Mouse (Mus musculus) liver, postnatal 0 days (tissue): Measurements from ENCODE around the gene Hmgb4. TPM values are rescaled to one million over a fixed set of nuclear protein-coding genes. Genes with fewer than 3 reads are reported as not detected.

Source experiments
- ATAC-seq: fragments of 200-750 bp; cut with Nextera tagmentation; 2 replicates; pipeline ENCODE4 v1.8.0; 2017; ENCODE audit warnings: mild to moderate bottlenecking, moderate library complexity
- DNase-seq: peaks from one replicate; pipeline ENCODE4 v3.0.0-alpha.2; 2016
- H3K27ac ChIP-seq: fragments of 300-500 bp; sonication (generic); 2 replicates; pipeline ENCODE4 v1.5.1; 2014; ENCODE audit warnings: antibody characterized with exemption, moderate library complexity, mild to moderate bottlenecking, low read depth
- H3K27me3 ChIP-seq: fragments of 300-500 bp; sonication (generic); 2 replicates; pipeline ENCODE4 v1.6.1; 2014; ENCODE audit warnings: low read length, control low read depth, mixed read lengths; ENCODE audit not compliant: insufficient read depth
- H3K36me3 ChIP-seq: fragments of 300-500 bp; sonication (generic); replicated peaks from 2 replicates; pipeline ENCODE4 v1.6.1; 2014; ENCODE audit warnings: mild to moderate bottlenecking, control low read depth, low read length, moderate library complexity, mixed read lengths; ENCODE audit not compliant: insufficient read depth
- H3K4me1 ChIP-seq: fragments of 300-500 bp; sonication (generic); 2 replicates; pipeline ENCODE4 v1.6.1; 2014; ENCODE audit warnings: antibody characterized with exemption, mild to moderate bottlenecking, control low read depth; ENCODE audit not compliant: insufficient read depth
- H3K4me2 ChIP-seq: fragments of 300-500 bp; sonication (generic); 2 replicates; pipeline ENCODE4 v1.6.1; 2014; ENCODE audit warnings: low read depth, mild to moderate bottlenecking, low read length, moderate library complexity, mixed read lengths
- H3K4me3 ChIP-seq: fragments of 300-500 bp; sonication (generic); 2 replicates; pipeline ENCODE4 v1.5.1; 2014; ENCODE audit warnings: low read depth, low read length
- H3K9ac ChIP-seq: fragments of 300-500 bp; sonication (generic); replicated peaks from 2 replicates; pipeline ENCODE4 v1.6.1; 2014; ENCODE audit warnings: mild to moderate bottlenecking, moderate library complexity
- H3K9me3 ChIP-seq: fragments of 300-500 bp; sonication (generic); 2 replicates; pipeline ENCODE4 v1.6.1; 2016; ENCODE audit warnings: mild to moderate bottlenecking, control low read depth, low read length, mixed read lengths
- CTCF ChIP-seq: sonication (generic); IDR thresholded peaks from 2 replicates; pipeline ENCODE4 v1.5.1; 2016; ENCODE audit warnings: antibody characterized with exemption, low read depth
- EP300 ChIP-seq: IDR thresholded peaks from 2 replicates; pipeline ENCODE4 v1.6.1; 2016; ENCODE audit warnings: antibody characterized with exemption, low read depth, mild to moderate bottlenecking
- WGBS: fragments of 180-500 bp; shearing (Covaris S2); extraction: QIAGEN DNeasy Blood & Tissue Kit; methylation state at CpG from one replicate; pipeline ENCODE4 v1.1.7; 2014; ENCODE audit not compliant: insufficient replicate concordance; 5-methylcytosine and 5-hydroxymethylcytosine counted together
- polyA plus RNA-seq: library from polyadenylated mRNA; unstranded; fragments of >200 nt; fragmentation: Nextera tagmentation; extraction: Ambion mirVana; gene quantifications from 2 replicates; pipeline ENCODE4 v1.2.1, GENCODE M21; 2015

The Hmgb4 gene
- polyA plus RNA-seq, 1 experiment from 2014 or later = not detected

DNA sequence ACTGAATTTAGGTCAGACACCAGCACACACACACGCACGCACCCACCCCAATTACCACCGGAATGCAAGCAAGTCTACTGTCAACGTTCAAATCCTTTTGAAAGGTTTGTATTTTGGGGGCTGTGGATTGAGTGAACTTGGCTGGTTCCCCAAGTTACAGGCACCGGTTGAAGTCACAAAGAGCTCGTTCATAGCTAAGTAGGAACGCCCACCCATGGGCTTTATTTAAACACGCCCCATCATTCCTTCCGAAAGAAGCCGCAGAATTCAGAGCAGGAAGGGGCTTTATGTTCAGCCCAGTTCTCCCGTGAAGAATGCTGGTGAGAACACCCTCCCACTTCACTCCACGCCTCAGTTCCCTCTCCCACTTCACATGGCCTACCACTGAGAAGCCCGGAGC lies 27.3 kb downstream of the Hmgb4 start:
- Histone ChIP-seq H3K27me3 (no peaks in the 10 kb centered on the region), H3K27ac (no peak overlapping the region), H3K9ac (no peak overlapping the region), H3K36me3 (no peaks in the 10 kb centered on the region), H3K9me3 (no peaks in the 10 kb centered on the region), H3K4me1 (no peaks in the 10 kb centered on the region), H3K4me3 (no peak overlapping the region), H3K4me2 (no peak overlapping the region)
- no peak for TF ChIP-seq EP300
- no peak for TF ChIP-seq CTCF
- no peak for ATAC-seq
- no peak for DNase-seq
- 75% methylated on average over 13 of the region's 13 CpGs for WGBS

DNA sequence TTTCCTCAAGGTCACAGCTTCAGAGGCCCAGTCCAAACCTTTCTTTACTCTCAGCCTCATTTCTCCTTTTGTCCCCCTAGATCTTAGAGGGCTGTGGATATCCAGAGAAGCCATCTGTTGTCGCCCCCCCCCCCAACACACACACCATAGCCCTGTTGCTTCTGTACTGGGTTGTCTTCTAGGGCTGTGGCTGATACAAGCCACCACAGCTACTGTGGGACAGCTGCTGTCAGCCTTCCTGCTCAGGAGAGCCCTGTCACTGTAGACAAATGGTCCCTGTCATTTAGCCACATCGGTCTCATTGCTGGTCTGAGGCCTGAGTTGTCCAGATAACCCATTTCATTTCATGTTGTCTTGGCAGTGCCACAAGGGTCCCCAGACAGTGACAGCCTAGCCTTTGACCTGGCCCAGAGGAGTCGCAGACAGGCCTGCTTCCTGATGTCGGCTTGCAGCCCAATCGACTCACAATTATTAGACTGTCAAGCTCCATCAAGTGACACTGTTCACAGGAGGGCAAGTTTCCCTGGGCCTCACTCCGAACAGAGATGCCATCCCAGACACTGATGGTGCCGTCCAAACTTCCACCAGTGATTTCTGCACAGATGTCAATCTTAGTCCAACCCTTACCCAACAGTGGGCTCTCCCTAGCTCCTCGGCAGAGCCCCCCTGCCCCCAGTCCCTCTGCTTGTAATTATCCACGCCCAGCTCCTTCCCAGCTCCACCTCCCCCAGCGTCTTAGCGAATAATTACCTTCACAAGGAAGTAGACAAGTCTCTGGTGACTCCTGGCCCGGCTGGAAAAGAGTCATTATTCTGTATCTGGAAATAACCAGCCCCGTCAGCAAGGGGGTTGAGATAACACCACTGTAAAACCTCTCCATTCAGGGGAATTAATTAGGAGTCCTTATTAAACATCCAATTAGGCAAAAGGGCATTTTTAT lies 33.1 kb downstream of the Hmgb4 start:
- Histone ChIP-seq H3K9me3 (no peaks in the 10 kb centered on the region), H3K27ac (no peak overlapping the region), H3K27me3 (no peaks in the 10 kb centered on the region), H3K4me3 (no peak overlapping the region), H3K4me2 (no peak overlapping the region), H3K4me1 (no peaks in the 10 kb centered on the region), H3K9ac (no peak overlapping the region), H3K36me3 (no peaks in the 10 kb centered on the region)
- no peak for DNase-seq
- ATAC-seq = no peak
- WGBS = 55% methylated on average over 13 of the region's 13 CpGs
- TF ChIP-seq CTCF = no peak
- no peak for TF ChIP-seq EP300

DNA sequence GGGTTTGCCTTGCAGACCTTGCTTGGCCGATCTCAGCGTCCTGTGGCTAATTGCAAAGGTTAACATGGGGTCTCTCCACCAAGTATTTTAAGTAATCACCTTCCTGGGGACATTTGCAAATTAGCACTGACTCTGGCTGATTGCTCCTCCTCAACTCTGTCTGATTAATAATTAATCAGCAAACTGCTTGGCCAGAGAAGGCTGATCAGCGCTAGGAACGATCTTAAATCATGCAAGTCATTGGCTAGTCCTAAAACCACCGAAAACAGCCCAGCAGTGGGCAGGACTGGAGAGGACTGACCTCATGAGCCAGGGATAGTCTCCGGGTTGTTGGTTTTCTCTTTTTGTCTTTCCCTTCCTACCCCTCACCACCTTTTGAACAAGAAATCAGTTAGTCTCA lies 36.3 kb downstream of the Hmgb4 start:
- no peaks in the 10 kb centered on the region for H3K36me3 ChIP-seq
- H3K9ac ChIP-seq = no peak overlapping the region
- ATAC-seq (no peak), DNase-seq (no peak)
- TF ChIP-seq CTCF (no peak), EP300 (no peak)
- no peak overlapping the region for H3K27ac ChIP-seq
- H3K9me3 ChIP-seq = no peaks in the 10 kb centered on the region
- H3K4me3 ChIP-seq = no peak overlapping the region
- WGBS = 56% methylated on average over 6 of the region's 6 CpGs
- no peak overlapping the region for H3K4me2 ChIP-seq
- no peaks in the 10 kb centered on the region for H3K4me1 ChIP-seq
- H3K27me3 ChIP-seq = no peaks in the 10 kb centered on the region

DNA sequence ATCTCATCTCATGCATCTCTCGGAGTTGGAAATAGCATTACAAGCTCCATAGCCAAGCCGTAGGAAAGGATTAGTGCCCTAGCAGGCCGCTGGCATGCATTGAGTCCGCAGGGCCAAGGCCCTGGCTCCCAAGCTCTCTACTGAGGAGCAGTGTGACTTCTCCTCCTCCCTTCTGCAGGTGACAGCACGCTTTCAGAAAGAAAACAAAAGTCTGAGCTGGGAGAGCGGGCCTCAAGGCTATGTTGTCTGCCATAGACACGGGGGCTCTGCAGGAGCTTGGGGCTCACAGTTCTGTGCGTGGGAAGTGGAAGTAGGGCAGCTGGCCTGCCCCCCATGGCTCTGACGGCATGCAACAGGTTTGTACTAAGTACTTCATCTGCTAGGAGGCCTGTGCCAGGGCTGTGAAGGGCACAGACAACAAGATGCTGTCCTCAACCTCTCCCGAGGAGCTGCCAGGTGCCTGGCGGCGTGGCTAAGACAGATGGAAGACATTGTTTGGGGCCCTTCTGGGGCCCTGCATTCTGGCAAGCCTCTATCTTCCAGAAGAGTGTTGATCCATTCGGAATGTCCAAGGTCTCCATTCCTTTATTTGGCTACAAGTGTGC lies 42.7 kb downstream of the Hmgb4 start:
- Histone ChIP-seq H3K4me3 (no peak overlapping the region), H3K27me3 (no peaks in the 10 kb centered on the region), H3K4me1 (no peaks in the 10 kb centered on the region), H3K4me2 (no peak overlapping the region), H3K27ac (no peak overlapping the region), H3K9ac (no peak overlapping the region), H3K36me3 (no peaks in the 10 kb centered on the region), H3K9me3 (no peaks in the 10 kb centered on the region)
- ATAC-seq (no peak), DNase-seq (no peak)
- no peak for TF ChIP-seq EP300
- TF ChIP-seq CTCF = no peak
- WGBS = 67% methylated on average over 13 of the region's 13 CpGs
